ENCODE assay signal across 16 mouse cellular contexts in genomic region chr13:13596424-13597044, GRCm38 (mm10).
"Had no signal": no experiment of that assay in that cellular context is flagged by ENCODE, and none has a peak within 500 bp of the region (broad histone marks: within the 10 kb centered on the region; RNA-seq: fewer than 3 reads in every experiment).

No protein-coding gene starts in this region.

- H3K27me3 ChIP-seq: neural tube, embryonic 12.5 days; neural tube, embryonic 13.5 days; neural tube, embryonic 15.5 days; stomach, embryonic 15.5 days had no signal

- H3K27ac ChIP-seq: neural tube, embryonic 12.5 days; neural tube, embryonic 13.5 days; neural tube, embryonic 15.5 days; stomach, embryonic 15.5 days; stomach, postnatal 0 days had no signal

- H3K4me2 ChIP-seq: neural tube, embryonic 12.5 days; neural tube, embryonic 13.5 days; neural tube, embryonic 15.5 days; stomach, embryonic 15.5 days had no signal

- H3K4me1 ChIP-seq: neural tube, embryonic 12.5 days; stomach, embryonic 15.5 days had no signal

- H3K36me3 ChIP-seq: neural tube, embryonic 12.5 days; neural tube, embryonic 13.5 days; neural tube, embryonic 15.5 days; stomach, embryonic 15.5 days had no signal

- H3K9ac ChIP-seq: neural tube, embryonic 12.5 days; neural tube, embryonic 13.5 days; neural tube, embryonic 15.5 days; stomach, embryonic 15.5 days had no signal

- H3K9me3 ChIP-seq: neural tube, embryonic 12.5 days; neural tube, embryonic 13.5 days; neural tube, embryonic 15.5 days; stomach, embryonic 15.5 days had no signal

- DNase-seq: retina, postnatal 1 day; right cerebral cortex, adult 18-20 months; right cerebral cortex, postnatal 14 days; right cerebral cortex, postnatal 25 days; spleen, adult 18-20 months; thymus, adult 18-20 months; thymus, adult 2 months; thymus, postnatal 14 days; thymus, postnatal 25 days; thymus, postnatal 36 days; thymus, postnatal 4 days had no signal

- H3K4me3 ChIP-seq: neural tube, embryonic 12.5 days; neural tube, embryonic 13.5 days; neural tube, embryonic 15.5 days; stomach, embryonic 15.5 days had no signal
